Mouse (Mus musculus): ENCODE measurements around the gene Alppl2. TPM values are rescaled to one million over a fixed set of nuclear protein-coding genes. Genes with fewer than 3 reads are reported as not detected.

Alppl2 gene
- polyA plus RNA-seq, 1 experiment = not detected

DNA sequence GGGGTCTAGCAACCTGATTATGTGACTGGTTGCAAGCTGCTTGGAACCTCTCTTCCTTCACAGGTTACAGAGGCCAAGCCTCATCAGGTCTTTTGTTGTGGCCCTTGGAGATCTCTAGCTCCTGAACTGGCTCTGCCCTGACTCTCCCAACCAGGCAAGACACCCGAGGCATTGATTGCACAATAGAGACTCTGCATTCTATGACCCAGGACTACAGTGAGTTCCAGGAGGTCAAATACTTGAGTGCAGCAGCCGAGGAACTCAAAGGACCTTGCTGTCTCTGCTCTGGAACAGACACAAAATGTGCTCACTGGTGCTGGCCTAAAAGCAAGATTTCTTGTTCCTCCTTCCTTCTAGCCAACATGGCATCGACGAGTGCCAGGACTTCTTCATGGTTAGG is 3.5 kb downstream of the Alppl2 start:
- no peaks in the 10 kb centered on the region for H3K4me1 ChIP-seq (ENCODE audit: control insufficient read depth, insufficient read depth, insufficient read length, low read length)
- H3K27ac ChIP-seq (replicated peaks; ENCODE audit: low read depth, low read length) = no peak overlapping the region
- H3K4me3 ChIP-seq (ENCODE audit: insufficient read depth, low read depth, low read length) = no peak overlapping the region

GRCm38 (mm10) chr1:87073776-87074175 is 16.0 kb downstream of the Alppl2 start:
- Histone ChIP-seq H3K27ac (replicated peaks; ENCODE audit: low read depth, low read length) (no peak overlapping the region), H3K4me1 (ENCODE audit: control insufficient read depth, insufficient read depth, insufficient read length, low read length) (peaks cover 8% of the 10 kb centered on the region; the same call in 1 of the 2 replicates), H3K4me3 (ENCODE audit: insufficient read depth, low read depth, low read length) (no peak overlapping the region)

DNA sequence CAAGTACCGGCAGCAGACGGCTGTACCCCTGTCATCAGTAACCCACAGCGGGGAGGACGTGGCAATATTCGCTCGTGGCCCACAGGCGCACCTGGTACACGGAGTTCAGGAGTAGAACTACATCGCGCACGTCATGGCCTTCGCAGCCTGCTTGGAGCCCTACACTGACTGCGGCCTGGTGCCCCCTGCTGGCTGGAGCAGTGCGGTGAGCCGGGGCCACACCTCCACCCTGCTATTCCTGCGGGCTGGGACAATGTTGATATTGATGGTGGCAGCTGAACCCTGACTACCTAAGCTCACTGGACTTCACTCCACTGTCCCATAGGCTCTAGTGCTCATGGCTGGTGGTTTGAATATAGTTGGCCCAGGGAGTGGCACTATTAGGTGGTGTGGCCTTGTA is 19.0 kb downstream of the Alppl2 start:
- Histone ChIP-seq H3K4me1 (ENCODE audit: control insufficient read depth, insufficient read depth, insufficient read length, low read length) (peaks cover 8% of the 10 kb centered on the region; the same call in 1 of the 2 replicates), H3K27ac (replicated peaks; ENCODE audit: low read depth, low read length) (no peak overlapping the region)

DNA sequence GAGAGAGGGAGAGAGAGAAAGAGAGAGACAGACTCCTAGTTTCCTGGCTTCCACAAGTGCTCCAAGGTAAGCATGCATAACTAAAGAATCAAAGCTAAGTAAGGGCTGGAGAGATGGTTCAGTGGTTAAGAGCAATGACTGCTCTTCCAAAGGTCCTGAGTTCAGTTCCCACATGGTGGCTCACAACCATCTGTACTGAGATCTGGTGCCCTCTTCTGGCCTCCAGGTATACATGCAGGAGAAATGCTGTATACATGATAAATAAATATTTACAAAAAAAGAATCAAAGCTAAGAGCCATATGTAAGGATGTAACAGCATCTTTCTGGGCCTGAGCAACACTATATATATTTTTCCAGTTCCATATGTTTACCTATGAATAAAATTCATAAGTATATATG is 28.8 kb downstream of the Alppl2 start:
- Histone ChIP-seq H3K27ac (replicated peaks; ENCODE audit: low read depth, low read length) (no peak overlapping the region), H3K4me1 (ENCODE audit: control insufficient read depth, insufficient read depth, insufficient read length, low read length) (no peaks in the 10 kb centered on the region), H3K4me3 (ENCODE audit: insufficient read depth, low read depth, low read length) (no peak overlapping the region)

More for the DNA sequence above, 19.0 kb downstream of the Alppl2 start:
- no peak overlapping the region for H3K4me3 ChIP-seq (ENCODE audit: insufficient read depth, low read depth, low read length)

DNA sequence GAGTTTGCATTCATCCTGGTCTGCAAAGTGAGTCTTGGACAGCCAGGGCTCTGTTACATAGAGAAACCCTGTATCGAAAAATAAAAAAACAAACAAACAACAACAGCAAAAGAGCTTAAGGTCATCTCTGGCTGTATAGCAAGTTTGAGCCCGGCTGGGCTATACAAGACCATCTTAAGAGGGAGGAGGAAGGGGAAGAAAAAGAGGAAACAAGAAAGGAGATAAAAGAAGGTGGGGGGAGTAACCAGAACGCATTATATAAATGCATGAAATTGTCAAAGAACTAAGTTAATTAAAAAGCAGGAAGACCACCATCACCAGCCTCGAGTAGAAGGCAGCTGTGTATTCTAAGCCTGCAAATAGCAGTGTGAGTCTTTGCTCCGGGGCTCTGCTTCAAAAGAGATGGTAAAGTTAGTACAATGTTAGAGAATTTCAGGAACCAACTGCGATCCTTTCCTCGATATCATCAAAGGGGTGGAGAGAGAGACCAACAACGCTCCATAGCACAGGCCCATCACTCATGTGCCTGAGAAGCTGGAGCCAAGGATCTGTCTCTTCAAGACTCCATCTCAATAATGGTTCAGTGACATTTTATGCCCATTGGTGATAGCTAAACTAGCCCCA is 30.6 kb downstream of the Alppl2 start:
- Histone ChIP-seq H3K27ac (replicated peaks; ENCODE audit: low read depth, low read length) (no peak overlapping the region), H3K4me1 (ENCODE audit: control insufficient read depth, insufficient read depth, insufficient read length, low read length) (no peaks in the 10 kb centered on the region), H3K4me3 (ENCODE audit: insufficient read depth, low read depth, low read length) (no peak overlapping the region)

DNA sequence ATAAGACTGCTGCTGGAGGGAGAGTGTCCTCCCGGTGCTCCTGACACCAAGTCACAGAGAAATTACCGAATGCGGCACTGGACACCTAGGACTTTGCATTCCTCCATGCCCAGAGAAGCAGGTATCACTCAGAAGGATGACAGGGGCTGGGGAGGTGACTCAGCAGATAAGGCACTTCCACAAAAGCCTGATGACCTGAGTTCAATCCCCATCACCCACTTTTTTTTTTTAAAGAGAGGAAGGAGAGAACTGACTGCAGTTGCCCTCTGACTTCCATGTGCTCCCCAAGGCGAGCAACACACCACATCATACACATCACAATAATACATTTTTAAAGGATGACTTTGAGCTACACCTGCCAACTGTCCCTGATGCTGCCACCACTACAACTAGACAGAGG is 32.7 kb downstream of the Alppl2 start:
- Histone ChIP-seq H3K27ac (replicated peaks; ENCODE audit: low read depth, low read length) (no peak overlapping the region), H3K4me1 (ENCODE audit: control insufficient read depth, insufficient read depth, insufficient read length, low read length) (no peaks in the 10 kb centered on the region), H3K4me3 (ENCODE audit: insufficient read depth, low read depth, low read length) (no peak overlapping the region)

GRCm38 (mm10) chr1:87051369-87051768 is 38.4 kb downstream of the Alppl2 start:
- no peaks in the 10 kb centered on the region for H3K4me1 ChIP-seq (ENCODE audit: control insufficient read depth, insufficient read depth, insufficient read length, low read length)
- H3K27ac ChIP-seq (replicated peaks; ENCODE audit: low read depth, low read length) = no peak overlapping the region
- H3K4me3 ChIP-seq (ENCODE audit: insufficient read depth, low read depth, low read length) = no peak overlapping the region

GRCm38 (mm10) chr1:87050700-87051099 is 39.0 kb downstream of the Alppl2 start:
- Histone ChIP-seq H3K4me1 (ENCODE audit: control insufficient read depth, insufficient read depth, insufficient read length, low read length) (no peaks in the 10 kb centered on the region), H3K4me3 (ENCODE audit: insufficient read depth, low read depth, low read length) (no peak overlapping the region), H3K27ac (replicated peaks; ENCODE audit: low read depth, low read length) (no peak overlapping the region)

DNA sequence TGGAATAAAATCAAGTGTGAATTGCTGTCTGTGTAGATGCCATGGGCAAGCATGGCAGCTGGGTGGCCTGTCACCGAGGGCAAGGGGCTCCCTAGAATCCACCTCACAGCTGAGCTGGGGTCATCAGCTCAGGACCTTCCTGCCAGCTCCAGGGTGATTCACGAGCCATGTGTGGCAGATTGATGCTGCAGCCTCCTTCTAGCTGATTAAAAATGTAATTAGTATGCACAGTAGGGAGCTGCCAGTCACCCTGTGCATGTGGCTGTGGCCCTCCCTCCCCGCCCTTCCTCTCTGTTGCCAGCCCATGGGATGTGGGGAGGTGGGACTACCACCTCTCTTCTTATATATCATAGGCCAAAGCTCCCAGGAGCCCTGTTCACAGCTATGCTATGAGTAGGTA is 39.7 kb downstream of the Alppl2 start:
- no peaks in the 10 kb centered on the region for H3K4me1 ChIP-seq (ENCODE audit: control insufficient read depth, insufficient read depth, insufficient read length, low read length)
- no peak overlapping the region for H3K27ac ChIP-seq (replicated peaks; ENCODE audit: low read depth, low read length)
- H3K4me3 ChIP-seq (ENCODE audit: insufficient read depth, low read depth, low read length) = no peak overlapping the region

DNA sequence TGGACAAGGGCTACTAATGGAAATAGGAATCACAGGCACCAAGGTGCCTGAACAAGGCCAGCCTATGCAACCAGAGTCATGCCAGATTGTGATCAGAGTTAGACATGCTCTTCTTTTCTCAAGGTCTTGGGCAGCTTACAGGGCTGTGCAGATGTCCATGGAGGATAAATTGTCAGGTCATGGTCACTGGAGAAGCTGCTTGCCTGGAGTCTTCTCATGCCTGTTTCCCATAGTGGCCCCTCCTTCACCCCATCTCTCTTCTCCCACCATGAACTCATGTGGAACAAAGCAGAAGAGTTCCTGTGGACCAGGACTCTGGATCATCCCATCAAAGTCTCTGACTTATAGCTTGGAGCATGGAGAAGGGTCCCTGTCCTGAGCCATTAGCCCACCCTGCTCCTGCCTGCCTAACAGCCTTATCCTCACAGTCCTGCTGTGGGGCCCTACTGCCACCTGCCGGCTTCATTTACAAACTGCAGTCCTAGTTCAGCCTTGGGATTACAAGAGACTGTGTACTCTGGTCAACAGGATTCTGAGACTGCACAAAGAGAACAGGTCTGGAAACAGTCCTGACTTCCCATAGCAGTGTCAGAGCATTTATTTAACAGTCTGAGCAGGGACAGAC is 47.8 kb downstream of the Alppl2 start:
- no peak overlapping the region for H3K4me3 ChIP-seq (ENCODE audit: insufficient read depth, low read depth, low read length)
- no peak overlapping the region for H3K27ac ChIP-seq (replicated peaks; ENCODE audit: low read depth, low read length)
- peaks cover 1% of the 10 kb centered on the region; the same call in 1 of the 2 replicates for H3K4me1 ChIP-seq (ENCODE audit: control insufficient read depth, insufficient read depth, insufficient read length, low read length)

GRCm38 (mm10) chr1:87041119-87041518 is 48.6 kb downstream of the Alppl2 start:
- Histone ChIP-seq H3K4me1 (ENCODE audit: control insufficient read depth, insufficient read depth, insufficient read length, low read length) (peaks cover 7% of the 10 kb centered on the region), H3K4me3 (ENCODE audit: insufficient read depth, low read depth, low read length) (no peak overlapping the region), H3K27ac (replicated peaks; ENCODE audit: low read depth, low read length) (no peak overlapping the region)

DNA sequence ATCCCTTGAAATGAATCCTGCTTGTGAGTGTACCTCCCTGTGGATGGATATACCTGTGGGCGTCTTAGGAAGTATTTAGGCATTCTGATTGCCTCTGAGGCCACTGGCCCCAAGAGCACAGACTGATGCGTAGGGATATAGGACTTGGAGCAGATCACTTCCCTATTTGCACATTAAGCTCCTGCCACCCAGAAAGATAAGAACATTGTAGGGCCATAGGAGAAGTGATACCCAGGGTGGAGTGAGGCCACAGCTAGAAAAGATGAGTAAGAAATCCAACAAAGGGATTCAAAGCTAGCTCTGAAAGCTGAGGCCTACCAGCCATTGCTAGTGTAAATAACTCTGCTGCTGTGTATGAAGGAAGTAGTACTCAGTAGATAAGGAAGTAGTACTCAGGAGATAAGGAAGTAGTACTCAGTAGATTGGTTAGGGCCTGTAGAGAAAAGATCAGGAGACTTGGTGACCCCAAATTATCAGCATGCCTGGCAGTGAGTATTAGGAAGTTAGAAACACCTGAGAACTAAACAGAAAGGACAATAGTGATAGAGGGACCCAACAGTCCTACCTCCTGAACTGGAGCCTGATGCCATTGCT is 51.2 kb downstream of the Alppl2 start:
- Histone ChIP-seq H3K27ac (replicated peaks; ENCODE audit: low read depth, low read length) (no peak overlapping the region), H3K4me3 (ENCODE audit: insufficient read depth, low read depth, low read length) (no peak overlapping the region), H3K4me1 (ENCODE audit: control insufficient read depth, insufficient read depth, insufficient read length, low read length) (peaks cover 15% of the 10 kb centered on the region)

Other genes with a start within 250 kb of the Alppl2 start
- not detected in 2 replicates for gene Alpi, start 11.7 kb upstream of the Alppl2 start, polyA plus RNA-seq (2012; ENCODE audit: insufficient read depth, insufficient read length, missing spikeins)
- not detected in 2 replicates for gene Akp3, start 35.0 kb upstream of the Alppl2 start, polyA plus RNA-seq (2012; ENCODE audit: insufficient read depth, insufficient read length, missing spikeins)
- gene Ecel1, start 66.6 kb upstream of the Alppl2 start, polyA plus RNA-seq (2012; ENCODE audit: insufficient read depth, insufficient read length, missing spikeins) = not detected in 2 replicates
- gene Prss56, start 93.4 kb upstream of the Alppl2 start, polyA plus RNA-seq (2012; ENCODE audit: insufficient read depth, insufficient read length, missing spikeins) = not detected in 2 replicates
- not detected in 2 replicates for gene Chrnd, start 100.7 kb upstream of the Alppl2 start, polyA plus RNA-seq (2012; ENCODE audit: insufficient read depth, insufficient read length, missing spikeins)
- not detected in 2 replicates for gene Chrng, start 114.7 kb upstream of the Alppl2 start, polyA plus RNA-seq (2012; ENCODE audit: insufficient read depth, insufficient read length, missing spikeins)
- gene Eif4e2, start 124.0 kb upstream of the Alppl2 start, polyA plus RNA-seq (2012; ENCODE audit: insufficient read depth, insufficient read length, missing spikeins) = 77.7 and 83.0 TPM in 2 replicates
- gene Efhd1, start 174.4 kb upstream of the Alppl2 start, polyA plus RNA-seq (2012; ENCODE audit: insufficient read depth, insufficient read length, missing spikeins) = 3.3 and 10.2 TPM in 2 replicates
- 25.6 and 32.1 TPM in 2 replicates for gene Gigyf2, start 237.1 kb upstream of the Alppl2 start, polyA plus RNA-seq (2012; ENCODE audit: insufficient read depth, insufficient read length, missing spikeins)